Mouse (Mus musculus) lung, postnatal 0 days (tissue): Measurements from ENCODE around the gene Snapc4.

ENCODE experiments used
- CTCF ChIP-seq: IDR thresholded peaks from 2 replicates; pipeline ENCODE4 v1.5.1; 2016; ENCODE audit warnings: antibody characterized with exemption, mild to moderate bottlenecking
- EP300 ChIP-seq: IDR thresholded peaks from 2 replicates; pipeline ENCODE4 v1.6.1; 2016; ENCODE audit warnings: antibody characterized with exemption, mild to moderate bottlenecking, control low read depth

- TF ChIP-seq CTCF (peak; percentile 8; the same call in 1 of the 2 replicates), EP300 (no peak)
These were observed 29.6 kb upstream of the Snapc4 start for GRCm38 (mm10) chr2:26410091-26410490.
